Mouse (Mus musculus) spleen, adult 2 months (tissue): ENCODE measurements around the gene Nt5c.

ENCODE experiments used
- CTCF ChIP-seq: fragments of 200-500 bp; IDR thresholded peaks from 2 replicates; pipeline ENCODE4 v1.5.1; 2011; ENCODE audit warnings: mild to moderate bottlenecking, inconsistent platforms; ENCODE audit not compliant: insufficient read depth, insufficient read length, insufficient replicate concordance; ENCODE audit errors: extremely low read depth
- POLR2A ChIP-seq: fragments of 200-500 bp; IDR thresholded peaks from 2 replicates; pipeline ENCODE4 v1.6.1; 2011; ENCODE audit warnings: low read depth, low read length, inconsistent platforms

DNA sequence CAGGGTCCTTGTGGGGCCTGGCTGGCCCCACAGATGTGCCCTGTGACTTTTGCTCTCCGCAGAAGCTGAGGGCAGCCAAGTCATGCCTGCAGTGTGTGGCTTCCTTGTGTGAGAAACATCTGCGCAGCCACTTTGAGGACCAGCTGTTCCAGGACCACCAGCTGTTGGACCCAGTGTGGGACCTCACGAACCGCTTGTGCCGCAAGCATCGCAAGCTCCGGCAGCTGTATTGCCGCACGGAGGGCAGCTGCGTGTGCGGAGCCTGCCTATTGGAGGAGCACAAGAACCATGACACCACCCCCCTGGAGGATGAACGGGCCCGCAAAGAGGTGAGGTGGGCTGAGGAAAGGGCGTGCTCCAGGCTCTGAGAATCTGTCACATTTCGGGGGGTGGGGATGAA, 50.2 kb downstream of the Nt5c start:
- TF ChIP-seq CTCF (no peak), POLR2A (no peak)
